Mouse (Mus musculus) ovary, postnatal 36 days (tissue): ENCODE measurements around the gene Kmo.

ENCODE experiments used
- DNase-seq: peaks from one replicate; pipeline ENCODE4 v3.0.0; 2022; ENCODE audit warnings: low spot score, mixed read lengths

Gene Kmo

GRCm38 (mm10) chr1:175632470-175632869, 12.3 kb downstream of the Kmo start:
- DNase-seq: no peak

- no peak for DNase-seq
Observed at GRCm38 (mm10) chr1:175637677-175638076, 17.5 kb downstream of the Kmo start.

- DNase-seq: no peak
Observed at GRCm38 (mm10) chr1:175639072-175639471, 18.9 kb downstream of the Kmo start.

GRCm38 (mm10) chr1:175640435-175641150, 20.4 kb downstream of the Kmo start:
- no peak for DNase-seq

- DNase-seq: no peak
Observed at GRCm38 (mm10) chr1:175643496-175644265, 23.5 kb downstream of the Kmo start.

GRCm38 (mm10) chr1:175646952-175647351, 26.8 kb downstream of the Kmo start:
- no peak for DNase-seq

GRCm38 (mm10) chr1:175648615-175649014, 28.4 kb downstream of the Kmo start:
- no peak for DNase-seq

GRCm38 (mm10) chr1:175659900-175660299, 39.7 kb downstream of the Kmo start:
- DNase-seq: no peak

- DNase-seq: no peak
Observed at GRCm38 (mm10) chr1:175668666-175669405, 48.7 kb downstream of the Kmo start.

- no peak for DNase-seq
Observed at GRCm38 (mm10) chr1:175669456-175669855, 49.3 kb downstream of the Kmo start.

- no peak for DNase-seq
Observed at GRCm38 (mm10) chr1:175670042-175670441, 49.9 kb downstream of the Kmo start.

- no peak for DNase-seq
Observed at GRCm38 (mm10) chr1:175671626-175672025, 51.4 kb downstream of the Kmo start.

- no peak for DNase-seq
Observed at GRCm38 (mm10) chr1:175673563-175674325, 53.6 kb downstream of the Kmo start.

- DNase-seq: no peak
Observed at GRCm38 (mm10) chr1:175675116-175675515, 54.9 kb downstream of the Kmo start.

- DNase-seq: no peak
Observed at GRCm38 (mm10) chr1:175677459-175677858, 57.3 kb downstream of the Kmo start.

GRCm38 (mm10) chr1:175680995-175681394, 60.8 kb downstream of the Kmo start:
- DNase-seq: no peak

GRCm38 (mm10) chr1:175691686-175692245, 71.6 kb downstream of the Kmo start:
- no peak for DNase-seq

GRCm38 (mm10) chr1:175692246-175692996, 72.2 kb downstream of the Kmo start, which contains the start of the genes Opn3 and Chml:
Gene Opn3 (minus strand): TSS chr1:175692776.
Gene Chml (minus strand): TSS chr1:175692901.
- peak; percentile 99 for DNase-seq

- no peak for DNase-seq
Observed at GRCm38 (mm10) chr1:175692997-175693361, 72.8 kb downstream of the Kmo start.

- no peak for DNase-seq
Observed at GRCm38 (mm10) chr1:175693429-175693960, 73.3 kb downstream of the Kmo start.

GRCm38 (mm10) chr1:175698293-175698692, 78.1 kb downstream of the Kmo start, which contains the start of gene Wdr64:
Gene Wdr64 (plus strand): TSS chr1:175698593.
- DNase-seq: no peak
